Mouse (Mus musculus): ENCODE data around the gene Nckap5. TPM values are rescaled to one million over a fixed set of nuclear protein-coding genes. Genes with fewer than 3 reads are reported as not detected.

The Nckap5 gene
- polyA plus RNA-seq, 1 experiment: 50.4 TPM

- peaks cover 20% of the 10 kb centered on the region for H3K4me1 ChIP-seq (ENCODE audit: control insufficient read depth, insufficient read depth, low read length)
- TF ChIP-seq POLR2A (IDR thresholded peaks at IDR 0.05; ENCODE audit: borderline replicate concordance, extremely low read depth, low read depth, low read length) (no peak), CTCF (IDR thresholded peaks at IDR 0.05; ENCODE audit: insufficient read depth, low read length) (no peak)
- WGBS: 27% methylated on average over 2 of the region's 2 CpGs
- H3K4me3 ChIP-seq (replicated peaks; ENCODE audit: extremely low read depth, low read depth, low read length): no peak overlapping the region
- no peak for DNase-seq
These were observed 381.2 kb downstream of the Nckap5 start for GRCm38 (mm10) chr1:126449424-126449823.

DNA sequence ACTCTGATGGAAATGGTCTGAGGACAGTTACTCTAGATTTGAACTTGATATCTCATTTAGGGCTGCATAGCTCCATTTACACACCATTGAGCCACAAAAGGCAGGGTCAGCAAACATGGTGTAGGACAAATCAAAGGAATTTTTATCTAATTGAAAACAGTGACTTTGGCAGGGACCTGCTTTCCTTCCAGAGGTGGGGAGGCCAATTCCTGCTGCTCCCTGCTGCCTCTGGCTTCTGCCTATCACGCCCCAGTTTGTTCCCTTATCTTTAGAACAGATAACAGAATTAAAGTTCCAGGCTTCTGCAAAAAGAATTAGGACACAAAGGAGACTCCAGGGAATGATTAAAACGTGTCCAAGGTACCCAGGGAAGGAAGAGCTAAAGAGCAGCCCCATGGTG is 386.7 kb downstream of the Nckap5 start:
- no peak for DNase-seq
- TF ChIP-seq POLR2A (IDR thresholded peaks at IDR 0.05; ENCODE audit: borderline replicate concordance, extremely low read depth, low read depth, low read length): no peak
- no peak for TF ChIP-seq CTCF (IDR thresholded peaks at IDR 0.05; ENCODE audit: insufficient read depth, low read length)
- Histone ChIP-seq H3K4me3 (replicated peaks; ENCODE audit: extremely low read depth, low read depth, low read length) (no peak overlapping the region), H3K4me1 (ENCODE audit: control insufficient read depth, insufficient read depth, low read length) (peaks cover 21% of the 10 kb centered on the region)
- 25% methylated on average over 2 of the region's 2 CpGs for WGBS

DNA sequence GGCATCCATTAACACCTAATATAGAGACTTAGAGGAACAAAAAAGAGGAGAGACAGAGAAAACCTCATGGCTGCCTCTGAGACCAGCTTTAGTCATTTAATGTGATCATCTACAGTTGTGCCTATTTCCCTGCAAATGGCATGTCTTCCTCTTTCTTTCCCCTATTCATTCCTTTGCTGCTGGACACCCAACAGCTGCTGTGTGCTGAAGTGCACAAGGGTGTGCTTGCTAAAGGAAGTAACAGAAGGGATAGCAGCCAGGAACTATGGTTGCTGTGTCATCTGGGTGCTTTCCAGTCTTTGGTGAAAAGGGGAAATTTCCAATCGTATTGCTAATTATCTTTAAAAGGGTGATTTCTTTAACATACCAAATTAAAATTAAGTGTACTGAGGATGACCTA is 387.9 kb downstream of the Nckap5 start:
- Histone ChIP-seq H3K4me1 (ENCODE audit: control insufficient read depth, insufficient read depth, low read length) (peaks cover 21% of the 10 kb centered on the region), H3K4me3 (replicated peaks; ENCODE audit: extremely low read depth, low read depth, low read length) (no peak overlapping the region)
- WGBS: 52% methylated on average over 1 of the region's 1 CpGs
- no peak for DNase-seq
- no peak for TF ChIP-seq POLR2A (IDR thresholded peaks at IDR 0.05; ENCODE audit: borderline replicate concordance, extremely low read depth, low read depth, low read length)
- TF ChIP-seq CTCF (IDR thresholded peaks at IDR 0.05; ENCODE audit: insufficient read depth, low read length): no peak

GRCm38 (mm10) chr1:126438000-126438572 is 392.5 kb downstream of the Nckap5 start:
- Histone ChIP-seq H3K4me1 (ENCODE audit: control insufficient read depth, insufficient read depth, low read length) (peaks cover 15% of the 10 kb centered on the region), H3K4me3 (replicated peaks; ENCODE audit: extremely low read depth, low read depth, low read length) (no peak overlapping the region)
- TF ChIP-seq POLR2A (IDR thresholded peaks at IDR 0.05; ENCODE audit: borderline replicate concordance, extremely low read depth, low read depth, low read length): no peak
- no peak for TF ChIP-seq CTCF (IDR thresholded peaks at IDR 0.05; ENCODE audit: insufficient read depth, low read length)
- DNase-seq: no peak
- WGBS: 68% methylated on average over 6 of the region's 6 CpGs

DNA sequence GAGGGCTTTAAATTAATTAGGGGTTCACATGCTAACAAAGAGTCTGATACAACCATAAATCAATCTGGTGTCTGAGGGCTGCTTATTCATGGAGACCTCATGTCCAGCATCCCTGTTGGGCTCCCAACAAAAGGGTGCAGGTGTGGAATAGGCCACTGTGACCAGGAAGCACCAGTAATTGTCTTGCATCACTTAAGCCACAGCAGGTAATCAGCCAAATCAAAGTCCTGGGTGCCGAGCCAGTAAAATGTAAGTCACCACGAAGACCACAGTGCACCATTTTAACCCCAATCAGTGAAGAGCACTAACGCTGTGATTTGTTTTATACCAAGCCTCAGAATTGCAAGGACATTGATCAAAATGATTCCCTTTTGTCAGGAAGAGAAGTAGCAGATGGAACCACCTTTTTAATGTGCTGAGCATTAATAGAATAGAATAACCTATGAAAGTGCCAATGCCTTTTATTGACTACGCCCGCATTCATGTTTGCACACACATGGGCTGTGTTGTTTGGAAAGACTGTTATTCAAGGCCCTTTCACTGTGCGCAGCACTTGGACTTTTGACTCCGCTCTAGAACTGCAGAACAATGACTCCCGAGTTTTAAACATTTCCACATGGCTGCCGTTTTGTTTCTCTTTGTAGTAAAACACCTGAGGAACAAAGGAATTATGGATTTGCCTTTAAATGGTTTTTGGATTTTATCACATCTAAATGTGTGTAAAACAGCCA is 393.5 kb downstream of the Nckap5 start:
- no peak for DNase-seq
- TF ChIP-seq CTCF (IDR thresholded peaks at IDR 0.05; ENCODE audit: insufficient read depth, low read length) (no peak), POLR2A (IDR thresholded peaks at IDR 0.05; ENCODE audit: borderline replicate concordance, extremely low read depth, low read depth, low read length) (no peak)
- Histone ChIP-seq H3K4me1 (ENCODE audit: control insufficient read depth, insufficient read depth, low read length) (peaks cover 8% of the 10 kb centered on the region), H3K4me3 (replicated peaks; ENCODE audit: extremely low read depth, low read depth, low read length) (no peak overlapping the region)
- WGBS: 75% methylated on average over 9 of the region's 9 CpGs

- WGBS: 88% methylated on average over 4 of the region's 4 CpGs
- 0 out of 2 replicates have a peak, but pooled peaks cover 2% of the 10 kb centered on the region for H3K4me1 ChIP-seq (ENCODE audit: control insufficient read depth, insufficient read depth, low read length)
- no peak for DNase-seq
- no peak overlapping the region for H3K4me3 ChIP-seq (replicated peaks; ENCODE audit: extremely low read depth, low read depth, low read length)
- TF ChIP-seq CTCF (IDR thresholded peaks at IDR 0.05; ENCODE audit: insufficient read depth, low read length): no peak
- TF ChIP-seq POLR2A (IDR thresholded peaks at IDR 0.05; ENCODE audit: borderline replicate concordance, extremely low read depth, low read depth, low read length): no peak
These were observed 398.3 kb downstream of the Nckap5 start for GRCm38 (mm10) chr1:126432285-126432684.

- TF ChIP-seq POLR2A (IDR thresholded peaks at IDR 0.05; ENCODE audit: borderline replicate concordance, extremely low read depth, low read depth, low read length) (no peak), CTCF (IDR thresholded peaks at IDR 0.05; ENCODE audit: insufficient read depth, low read length) (0 out of 2 replicates have a peak, but pooled peaks have one; percentile 10)
- DNase-seq: peak; percentile 33
- H3K4me1 ChIP-seq (ENCODE audit: control insufficient read depth, insufficient read depth, low read length): 0 out of 2 replicates have a peak, but pooled peaks cover 2% of the 10 kb centered on the region
- H3K4me3 ChIP-seq (replicated peaks; ENCODE audit: extremely low read depth, low read depth, low read length): no peak overlapping the region
- WGBS: 16% methylated on average over 5 of the region's 5 CpGs
These were observed 399.0 kb downstream of the Nckap5 start for GRCm38 (mm10) chr1:126431594-126431993.

DNA sequence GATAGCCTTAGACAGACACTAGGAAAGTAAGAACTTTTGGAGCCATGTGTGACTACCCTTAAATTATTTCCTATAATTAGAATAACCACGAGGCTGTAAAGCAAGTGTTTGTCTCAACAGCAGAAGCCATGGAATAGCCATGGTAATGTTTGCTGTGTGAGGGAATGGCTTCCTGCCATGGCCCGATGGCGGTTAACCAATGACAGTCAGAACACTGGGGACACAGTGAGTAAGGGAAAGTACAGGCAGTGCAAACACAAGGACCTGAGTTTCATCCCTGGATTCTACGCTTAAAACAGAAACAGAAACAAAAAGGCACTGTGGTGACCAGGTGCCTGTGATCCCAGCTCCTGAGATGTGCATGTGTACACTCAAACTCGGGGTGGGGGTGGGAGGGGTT is 419.2 kb downstream of the Nckap5 start:
- Histone ChIP-seq H3K4me3 (replicated peaks; ENCODE audit: extremely low read depth, low read depth, low read length) (no peak overlapping the region), H3K4me1 (ENCODE audit: control insufficient read depth, insufficient read depth, low read length) (peaks cover 8% of the 10 kb centered on the region)
- DNase-seq: no peak
- TF ChIP-seq CTCF (IDR thresholded peaks at IDR 0.05; ENCODE audit: insufficient read depth, low read length): no peak
- TF ChIP-seq POLR2A (IDR thresholded peaks at IDR 0.05; ENCODE audit: borderline replicate concordance, extremely low read depth, low read depth, low read length): no peak
- WGBS: 52% methylated on average over 5 of the region's 5 CpGs

DNA sequence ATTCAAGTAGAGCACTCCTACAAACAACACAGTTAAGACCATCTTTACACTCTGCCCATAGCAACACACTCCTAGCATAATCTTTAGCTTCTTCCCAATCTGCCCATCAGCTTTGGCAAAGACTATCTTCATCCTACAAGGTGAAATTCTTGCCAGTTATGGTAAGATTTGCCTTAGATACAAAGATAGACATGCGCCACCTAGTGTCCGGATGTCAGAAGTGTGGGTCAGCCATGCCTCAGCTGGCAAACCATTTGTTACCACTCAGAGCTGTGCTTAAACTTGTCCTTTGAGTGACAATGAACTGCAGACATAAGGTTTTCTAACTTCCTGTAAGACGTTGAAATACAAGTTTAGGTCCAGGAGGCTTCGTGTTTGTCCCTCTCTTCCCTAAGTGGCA is 422.7 kb downstream of the Nckap5 start:
- peak; percentile 77 for TF ChIP-seq CTCF (IDR thresholded peaks at IDR 0.05; ENCODE audit: insufficient read depth, low read length)
- TF ChIP-seq POLR2A (IDR thresholded peaks at IDR 0.05; ENCODE audit: borderline replicate concordance, extremely low read depth, low read depth, low read length): no peak
- H3K4me1 ChIP-seq (ENCODE audit: control insufficient read depth, insufficient read depth, low read length): peaks cover 8% of the 10 kb centered on the region
- no peak overlapping the region for H3K4me3 ChIP-seq (replicated peaks; ENCODE audit: extremely low read depth, low read depth, low read length)
- peak; percentile 53 for DNase-seq
- WGBS: 10% methylated on average over 4 of the region's 4 CpGs

- 78% methylated on average over 2 of the region's 2 CpGs for WGBS
- TF ChIP-seq CTCF (IDR thresholded peaks at IDR 0.05; ENCODE audit: insufficient read depth, low read length) (no peak), POLR2A (IDR thresholded peaks at IDR 0.05; ENCODE audit: borderline replicate concordance, extremely low read depth, low read depth, low read length) (no peak)
- Histone ChIP-seq H3K4me3 (replicated peaks; ENCODE audit: extremely low read depth, low read depth, low read length) (no peak overlapping the region), H3K4me1 (ENCODE audit: control insufficient read depth, insufficient read depth, low read length) (peaks cover 6% of the 10 kb centered on the region)
- DNase-seq: no peak
These were observed 425.1 kb downstream of the Nckap5 start for GRCm38 (mm10) chr1:126405543-126405942.
